Mouse (Mus musculus) E14TG2a.4 (cell line): ENCODE data around the gene Magi2.

ENCODE experiments used
- CTCF ChIP-seq: conservative IDR thresholded peaks from 2 replicates; pipeline ENCODE4 v1.5.1; 2014; ENCODE audit warnings: low read length
- NANOG ChIP-seq: IDR thresholded peaks from 2 replicates; pipeline ENCODE4 v1.6.1; 2014; ENCODE audit warnings: borderline replicate concordance, low read length, mixed read lengths
- POU5F1 ChIP-seq: IDR thresholded peaks from 2 replicates; pipeline ENCODE4 v1.6.1; 2014; ENCODE audit warnings: low read length, borderline replicate concordance

GRCm38 (mm10) chr5:20470466-20470865 lies 1243.6 kb downstream of the Magi2 start:
- peak; percentile 18 for TF ChIP-seq CTCF
- no peak for TF ChIP-seq NANOG
- no peak for TF ChIP-seq POU5F1
